Mouse (Mus musculus) hindbrain, embryonic 14.5 days (tissue): ENCODE measurements around the gene Ltbp4. TPM values are rescaled to one million over a fixed set of nuclear protein-coding genes. Genes with fewer than 3 reads are reported as not detected.

Experiments
- ATAC-seq: fragments of 200-750 bp; cut with Nextera tagmentation; 2 replicates; pipeline ENCODE4 v1.8.0; 2017; ENCODE audit warnings: moderate number of reproducible peaks, mild to moderate bottlenecking, moderate TSS enrichment, moderate library complexity; ENCODE audit not compliant: low FRiP score
- DNase-seq: peaks from one replicate; pipeline ENCODE4 v3.0.0-alpha.2; 2015; ENCODE audit warnings: low spot score
- H3K27ac ChIP-seq: fragments of 300-500 bp; sonication (generic); 2 replicates; pipeline ENCODE4 v1.5.1; 2014; ENCODE audit warnings: mild to moderate bottlenecking, moderate library complexity
- H3K27me3 ChIP-seq: fragments of 300-500 bp; sonication (generic); 2 replicates; pipeline ENCODE4 v1.6.1; 2014; ENCODE audit warnings: mild to moderate bottlenecking, low read length, mixed read lengths; ENCODE audit not compliant: control insufficient read depth, insufficient read depth
- H3K36me3 ChIP-seq: fragments of 300-500 bp; sonication (generic); replicated peaks from 2 replicates; pipeline ENCODE4 v1.6.1; 2014; ENCODE audit not compliant: control insufficient read depth, insufficient read depth
- H3K4me1 ChIP-seq: fragments of 300-500 bp; sonication (generic); replicated peaks from 2 replicates; pipeline ENCODE4 v1.6.1; 2014; ENCODE audit warnings: antibody characterized with exemption, low read length, mixed read lengths; ENCODE audit not compliant: control insufficient read depth, insufficient read depth
- H3K4me2 ChIP-seq: fragments of 300-500 bp; sonication (generic); replicated peaks from 2 replicates; pipeline ENCODE4 v1.6.1; 2014; ENCODE audit warnings: mild to moderate bottlenecking, moderate library complexity
- H3K4me3 ChIP-seq: fragments of 300-500 bp; sonication (generic); replicated peaks from 2 replicates; pipeline ENCODE4 v1.5.1; 2014; ENCODE audit warnings: mild to moderate bottlenecking, low read length
- H3K9ac ChIP-seq: fragments of 300-500 bp; sonication (generic); 2 replicates; pipeline ENCODE4 v1.6.1; 2014
- H3K9me3 ChIP-seq: fragments of 300-500 bp; sonication (generic); 2 replicates; pipeline ENCODE4 v1.6.1; 2016; ENCODE audit warnings: low read length; ENCODE audit not compliant: control insufficient read depth
- WGBS: fragments of 180-500 bp; shearing (Covaris S2); extraction: QIAGEN DNeasy Blood & Tissue Kit; methylation state at CpG from one replicate; pipeline ENCODE4 v1.1.7; 2014; 5-methylcytosine and 5-hydroxymethylcytosine counted together
- polyA plus RNA-seq: library from polyadenylated mRNA; unstranded; fragments of >200 nt; fragmentation: Nextera tagmentation; extraction: Ambion mirVana; gene quantifications from 2 replicates; pipeline ENCODE4 v1.2.1, GENCODE M21; 2014

Gene Ltbp4
- polyA plus RNA-seq, 1 experiment from 2014 or later = 10.4 TPM

DNA sequence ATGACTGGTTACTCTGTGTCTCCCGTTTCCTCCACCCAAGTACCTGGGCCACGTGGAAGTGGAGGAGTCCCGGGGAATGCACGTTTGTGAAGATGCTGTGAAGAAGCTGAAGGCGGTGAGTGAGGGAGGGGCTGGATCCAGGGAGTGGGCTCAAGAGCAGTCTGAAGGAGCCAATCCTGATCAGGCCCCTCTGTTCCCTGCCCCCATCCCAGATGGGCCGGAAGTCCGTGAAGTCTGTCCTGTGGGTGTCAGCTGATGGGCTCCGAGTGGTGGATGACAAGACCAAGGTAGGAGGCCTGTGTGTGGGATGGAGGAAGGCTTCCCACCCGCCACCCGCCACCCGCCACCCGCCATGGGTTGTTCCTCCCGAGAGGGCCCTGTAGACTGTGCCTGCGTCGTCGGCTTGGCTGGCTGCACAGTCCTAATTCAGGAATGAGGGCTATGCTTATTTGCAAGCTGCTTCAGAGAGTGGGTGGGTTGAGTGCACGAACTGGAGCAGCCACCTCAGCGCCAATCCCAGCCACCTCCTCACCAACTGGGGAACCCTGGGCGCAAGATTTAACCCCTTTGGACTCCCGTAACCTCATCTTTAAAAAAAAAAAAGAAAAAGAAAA lies 70.9 kb downstream of the Ltbp4 start:
- H3K4me2 ChIP-seq = no peak overlapping the region
- no peak overlapping the region for H3K9ac ChIP-seq
- no peak overlapping the region for H3K4me3 ChIP-seq
- no peak overlapping the region for H3K27ac ChIP-seq
- DNase-seq (no peak), ATAC-seq (no peak)
- no peaks in the 10 kb centered on the region for H3K9me3 ChIP-seq
- H3K27me3 ChIP-seq = no peaks in the 10 kb centered on the region
- peaks cover 99% of the 10 kb centered on the region for H3K36me3 ChIP-seq
- H3K4me1 ChIP-seq = peaks cover 6% of the 10 kb centered on the region; the same call in 1 of the 2 replicates
- 82% methylated on average over 20 of the region's 20 CpGs for WGBS

DNA sequence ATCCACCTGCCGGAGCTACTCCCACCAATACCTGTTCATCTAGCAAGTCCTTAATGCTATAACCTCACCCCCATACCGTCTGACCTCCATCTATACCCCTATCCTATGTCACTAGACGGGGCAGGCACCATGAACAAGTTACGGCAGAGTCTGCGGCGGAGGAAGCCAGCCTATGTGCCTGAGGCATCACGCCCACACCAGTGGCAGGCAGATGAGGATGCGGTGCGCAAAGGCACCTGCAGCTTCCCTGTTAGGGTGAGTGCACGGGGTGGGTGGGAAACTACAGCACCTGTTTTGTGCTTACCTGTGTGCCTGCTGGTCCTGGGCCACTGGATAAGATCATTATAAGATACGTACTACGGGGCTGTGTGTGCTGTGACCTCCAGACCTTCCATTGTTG lies 72.7 kb downstream of the Ltbp4 start:
- Histone ChIP-seq H3K9ac (no peak overlapping the region), H3K36me3 (peaks cover 80% of the 10 kb centered on the region), H3K4me3 (no peak overlapping the region), H3K4me1 (peaks cover 24% of the 10 kb centered on the region), H3K9me3 (no peaks in the 10 kb centered on the region), H3K4me2 (no peak overlapping the region), H3K27me3 (no peaks in the 10 kb centered on the region), H3K27ac (no peak overlapping the region)
- 95% methylated on average over 12 of the region's 12 CpGs for WGBS
- ATAC-seq (no peak), DNase-seq (no peak)

DNA sequence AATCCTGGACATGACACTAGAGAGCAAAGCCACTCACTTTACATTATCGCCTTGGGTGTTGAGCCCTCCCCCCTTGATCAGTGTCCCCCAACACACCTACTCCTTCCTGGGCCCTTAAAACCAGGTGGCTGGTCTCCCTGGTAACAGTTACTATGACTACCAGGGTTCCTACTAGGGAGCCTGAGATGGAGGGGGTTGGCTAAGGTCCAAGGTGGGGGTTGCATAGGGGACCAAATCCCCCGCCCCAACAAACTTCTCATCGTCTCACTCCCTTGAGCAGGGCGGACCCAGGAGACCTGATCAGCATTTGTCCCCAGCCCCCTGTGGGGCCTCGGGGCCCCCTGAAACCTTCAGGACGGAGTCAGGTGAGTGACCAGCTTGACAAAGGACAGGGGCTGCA lies 75.6 kb downstream of the Ltbp4 start:
- ATAC-seq (no peak), DNase-seq (no peak)
- H3K4me2 ChIP-seq = no peak overlapping the region
- H3K4me3 ChIP-seq = no peak overlapping the region
- no peak overlapping the region for H3K9ac ChIP-seq
- peaks cover 52% of the 10 kb centered on the region for H3K36me3 ChIP-seq
- H3K27ac ChIP-seq = no peak overlapping the region
- WGBS = 65% methylated on average over 6 of the region's 6 CpGs
- H3K4me1 ChIP-seq = peaks cover 31% of the 10 kb centered on the region
- no peaks in the 10 kb centered on the region for H3K27me3 ChIP-seq
- no peaks in the 10 kb centered on the region for H3K9me3 ChIP-seq

DNA sequence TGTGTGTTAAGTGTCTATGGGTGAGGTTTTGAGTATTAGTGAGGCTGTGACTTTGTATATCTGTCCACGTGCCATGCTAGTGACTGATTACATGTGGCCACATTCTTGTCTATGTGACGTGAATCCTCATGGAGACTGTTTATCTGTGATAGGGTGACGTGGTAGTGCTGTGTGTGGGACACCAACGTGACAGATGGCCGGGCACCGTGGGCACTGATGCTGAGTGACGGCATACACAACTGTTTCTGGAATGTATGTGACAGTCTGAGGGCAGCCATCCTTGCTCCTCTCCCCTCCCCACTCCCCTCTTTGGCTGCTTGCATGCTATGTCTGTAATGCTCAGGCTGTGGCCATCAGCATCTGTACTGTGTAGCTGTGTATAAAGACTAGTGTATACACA lies 76.6 kb downstream of the Ltbp4 start:
- Histone ChIP-seq H3K9me3 (no peaks in the 10 kb centered on the region), H3K4me3 (peak overlapping the region; percentile 68), H3K27me3 (no peaks in the 10 kb centered on the region), H3K36me3 (peaks cover 41% of the 10 kb centered on the region), H3K4me1 (peaks cover 31% of the 10 kb centered on the region), H3K4me2 (peak overlapping the region; percentile 78), H3K9ac (peak overlapping the region; percentile 95), H3K27ac (peak overlapping the region; percentile 90)
- WGBS = 27% methylated on average over 7 of the region's 7 CpGs
- no peak for DNase-seq
- no peak for ATAC-seq

DNA sequence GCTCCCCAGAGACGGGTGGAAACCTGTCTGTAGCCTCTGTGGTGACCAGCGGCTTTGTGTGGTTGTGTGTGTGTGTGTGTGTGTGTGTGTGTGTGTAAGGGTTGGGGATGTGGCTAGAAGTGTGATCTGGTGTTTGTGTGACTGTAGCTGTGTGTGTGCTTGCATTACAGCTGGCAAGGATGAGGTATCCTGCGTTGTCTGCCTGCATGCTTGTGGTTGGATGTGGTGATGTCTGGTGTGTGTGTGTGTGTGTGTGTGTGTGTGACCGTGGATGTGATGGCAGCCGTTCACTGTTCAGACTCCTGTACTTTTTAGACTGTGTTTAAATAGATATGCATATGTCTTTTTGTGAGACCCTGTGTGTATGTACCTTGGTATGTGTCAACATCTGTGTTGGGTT lies 77.7 kb downstream of the Ltbp4 start:
- ATAC-seq (no peak), DNase-seq (peak; percentile 46)
- Histone ChIP-seq H3K36me3 (peaks cover 30% of the 10 kb centered on the region), H3K9ac (peak overlapping the region; percentile 95), H3K4me1 (peaks cover 31% of the 10 kb centered on the region), H3K4me3 (peak overlapping the region; percentile 68), H3K27me3 (no peaks in the 10 kb centered on the region), H3K27ac (peak overlapping the region; percentile 90), H3K4me2 (peak overlapping the region; percentile 78), H3K9me3 (no peaks in the 10 kb centered on the region)
- WGBS = 8% methylated on average over 5 of the region's 5 CpGs

DNA sequence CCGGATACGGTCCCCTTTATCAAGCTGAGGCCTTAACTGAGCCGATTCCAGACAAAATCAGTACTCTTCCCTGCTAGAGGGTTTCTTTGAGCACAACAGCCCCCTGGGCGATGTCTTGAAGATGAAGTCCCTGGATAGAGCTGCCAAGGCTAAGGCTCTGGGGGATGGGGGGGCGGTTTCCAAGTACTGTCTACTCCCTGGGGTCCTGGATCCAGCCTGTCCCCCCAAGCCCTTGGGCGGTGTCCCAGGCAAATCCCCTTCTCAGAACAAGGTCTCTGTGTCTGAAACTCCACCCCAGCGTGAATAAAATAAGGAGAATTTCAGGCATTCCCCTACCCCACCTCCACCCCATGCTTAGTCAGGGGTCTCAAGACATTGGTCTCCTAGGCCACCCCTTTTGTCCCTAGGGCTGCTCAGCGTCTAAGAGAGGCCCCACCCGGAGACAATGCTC lies 78.2 kb downstream of the Ltbp4 start:
- Histone ChIP-seq H3K4me1 (peaks cover 31% of the 10 kb centered on the region), H3K9ac (peak overlapping the region; percentile 95), H3K4me3 (peak overlapping the region; percentile 68), H3K36me3 (peaks cover 26% of the 10 kb centered on the region), H3K27ac (peak overlapping the region; percentile 90), H3K27me3 (no peaks in the 10 kb centered on the region), H3K9me3 (no peaks in the 10 kb centered on the region), H3K4me2 (peak overlapping the region; percentile 78)
- ATAC-seq (peak; percentile 13; the same call in 1 of the 2 replicates), DNase-seq (no peak)
- 1% methylated on average over 9 of the region's 9 CpGs for WGBS

DNA sequence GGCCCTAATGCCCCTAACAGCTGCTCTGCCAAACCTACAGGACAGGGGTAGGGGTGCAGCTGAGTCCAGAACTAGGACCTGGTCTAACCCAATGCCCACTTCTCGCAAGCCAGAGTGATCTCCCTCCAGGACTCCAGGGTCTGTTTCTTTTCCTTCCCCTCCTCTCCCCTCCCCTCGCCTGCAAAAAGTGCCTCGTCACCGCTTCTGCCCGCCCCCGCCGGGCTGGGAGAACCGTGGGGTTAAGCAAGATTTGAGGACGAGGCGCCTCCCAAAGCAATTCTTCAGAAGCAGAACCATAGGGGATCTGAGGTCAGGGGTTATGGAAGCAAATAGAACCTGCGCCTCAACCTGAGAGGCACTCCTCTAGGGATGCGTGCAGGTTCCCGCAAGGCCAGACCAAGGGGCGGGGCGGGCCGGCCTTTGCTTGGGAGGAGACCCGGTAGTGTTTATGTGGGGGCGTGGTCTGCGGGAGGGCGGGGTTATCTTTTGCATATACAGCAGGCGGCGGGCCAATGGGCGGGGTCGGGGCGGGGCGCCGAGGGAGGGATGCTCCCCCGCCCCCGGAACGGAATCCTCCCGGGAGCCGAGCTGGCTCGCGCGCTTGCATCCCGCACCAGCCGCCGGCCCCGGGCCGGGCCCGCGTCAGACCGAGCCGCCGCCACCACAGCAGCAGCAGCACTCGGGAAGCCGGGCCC lies 79.1 kb downstream of the Ltbp4 start, which contains the start of gene Numbl:
Numbl (plus strand) TSS at position 229 of the 695 bp plus-strand sequence.
- H3K4me2 ChIP-seq = peak within 1 kb of the TSS; percentile 78
- ATAC-seq = peak; percentile 75
- H3K9me3 ChIP-seq = no peaks in the 10 kb centered on the region
- H3K4me1 ChIP-seq = peaks cover 31% of the 10 kb centered on the region
- peak within 1 kb of the TSS; percentile 95 for H3K9ac ChIP-seq
- H3K4me3 ChIP-seq = peak within 1 kb of the TSS; percentile 68
- WGBS = under 1% methylated on average over 46 of the region's 47 CpGs
- peak; percentile 93 for DNase-seq
- H3K27me3 ChIP-seq = no peaks in the 10 kb centered on the region
- peak within 1 kb of the TSS; percentile 90 for H3K27ac ChIP-seq
- peaks cover 19% of the 10 kb centered on the region for H3K36me3 ChIP-seq

DNA sequence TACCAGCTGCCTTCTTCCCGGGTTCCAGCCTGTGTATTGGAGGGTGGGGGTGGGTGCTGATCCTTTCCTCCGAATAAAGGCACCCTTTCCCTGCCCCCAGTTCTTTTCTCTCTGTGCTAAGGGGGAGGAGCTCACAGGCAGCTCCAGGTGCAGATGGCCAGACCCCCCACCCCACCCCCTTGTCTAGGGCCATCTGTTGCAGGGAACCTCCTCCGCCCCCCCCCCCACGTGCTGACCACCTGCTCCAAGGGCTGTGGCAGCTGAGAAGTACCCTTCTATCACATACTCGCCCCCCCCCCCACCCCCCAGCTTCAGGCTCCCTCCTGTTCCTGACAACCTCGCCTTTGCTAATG lies 79.7 kb downstream of the Ltbp4 start:
- ATAC-seq = peak; percentile 15
- Histone ChIP-seq H3K9ac (peak overlapping the region; percentile 35; the same call in 1 of the 2 replicates), H3K27ac (peak overlapping the region; percentile 90), H3K4me2 (peak overlapping the region; percentile 78), H3K4me3 (peak overlapping the region; percentile 68), H3K36me3 (peaks cover 19% of the 10 kb centered on the region), H3K4me1 (peaks cover 31% of the 10 kb centered on the region), H3K9me3 (no peaks in the 10 kb centered on the region), H3K27me3 (no peaks in the 10 kb centered on the region)
- no peak for DNase-seq
- WGBS = 6% methylated on average over 6 of the region's 6 CpGs

DNA sequence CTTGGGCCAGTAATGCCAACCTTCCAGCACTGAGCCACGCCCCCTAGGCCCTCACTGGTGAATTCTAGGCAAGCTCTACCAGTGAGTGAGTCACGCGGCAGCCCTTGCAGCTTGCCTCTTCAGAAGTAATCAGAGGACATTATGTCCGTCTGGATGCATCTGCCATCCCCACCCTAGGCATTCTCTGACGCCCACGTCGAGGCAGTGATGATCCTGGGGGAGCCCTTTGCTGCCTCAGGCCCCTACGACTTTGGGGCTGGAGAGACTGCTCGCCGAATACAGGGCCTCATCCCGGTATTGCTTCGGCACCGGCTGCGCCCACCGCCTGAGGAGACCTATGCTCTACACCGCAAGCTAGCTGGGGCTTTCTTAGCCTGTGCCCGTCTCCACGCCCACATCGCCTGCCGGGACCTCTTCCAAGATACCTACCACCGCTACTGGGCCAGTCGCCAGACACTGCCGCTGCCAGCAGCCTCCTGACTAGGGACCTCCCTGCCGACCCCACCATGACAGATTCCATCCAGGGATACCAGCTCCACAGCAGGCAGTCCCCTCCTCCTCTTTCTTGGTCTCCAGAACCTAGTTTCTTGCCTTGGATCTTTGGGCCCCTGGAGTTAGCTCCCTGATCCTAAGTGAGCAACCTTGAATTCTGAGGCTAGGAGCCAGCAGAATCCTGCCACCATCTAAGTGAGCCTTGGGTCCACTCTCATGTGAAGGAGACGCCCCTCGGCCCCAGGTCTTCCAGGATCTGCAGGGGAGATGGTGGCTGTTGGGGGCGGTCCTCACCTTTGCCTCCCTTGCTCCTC lies 80.2 kb downstream of the Ltbp4 start:
- ATAC-seq (peak; percentile 18; the same call in 1 of the 2 replicates), DNase-seq (peak; percentile 62)
- Histone ChIP-seq H3K4me1 (peaks cover 31% of the 10 kb centered on the region), H3K27ac (peak overlapping the region; percentile 80), H3K9ac (peak overlapping the region; percentile 35; the same call in 1 of the 2 replicates), H3K9me3 (no peaks in the 10 kb centered on the region), H3K27me3 (no peaks in the 10 kb centered on the region), H3K4me2 (peak overlapping the region; percentile 78), H3K4me3 (peak overlapping the region; percentile 8; the same call in 1 of the 2 replicates), H3K36me3 (peaks cover 18% of the 10 kb centered on the region)
- WGBS = 7% methylated on average over 27 of the region's 27 CpGs
